Mouse (Mus musculus) CD8-positive naive resting alpha-beta T cell, adult 2 months (primary cell): Measurements from ENCODE around the gene Pik3r6.

Source experiments
- DNase-seq, 2 experiments: peaks; one replicate each; pipeline ENCODE4 v3.0.0; 2022; ENCODE audit warnings: low read depth in 2 of 2, low spot score in 2 of 2

The Pik3r6 gene

GRCm38 (mm10) chr11:68579462-68579881 is 76.7 kb downstream of the Pik3r6 start:
- no peak for DNase-seq

- no peak for DNase-seq
These were observed 77.7 kb downstream of the Pik3r6 start for GRCm38 (mm10) chr11:68580566-68580965.

GRCm38 (mm10) chr11:68583225-68583624 is 80.4 kb downstream of the Pik3r6 start:
- DNase-seq, result no peak

- DNase-seq, result no peak
These were observed 81.2 kb downstream of the Pik3r6 start for GRCm38 (mm10) chr11:68583906-68584480.

GRCm38 (mm10) chr11:68585890-68586289 is 83.1 kb downstream of the Pik3r6 start:
- DNase-seq, result no peak

- no peak for DNase-seq
These were observed 83.9 kb downstream of the Pik3r6 start, which contains the start of gene Ccdc42 for GRCm38 (mm10) chr11:68586721-68587120. Ccdc42 (plus strand) TSS chr11:68587021.

- DNase-seq, result peak; percentile 11 to 38
These were observed 86.4 kb downstream of the Pik3r6 start for GRCm38 (mm10) chr11:68589055-68589809.

GRCm38 (mm10) chr11:68591708-68592107 is 88.9 kb downstream of the Pik3r6 start:
- no peak for DNase-seq

- no peak for DNase-seq
These were observed 90.4 kb downstream of the Pik3r6 start for GRCm38 (mm10) chr11:68593247-68593646.

GRCm38 (mm10) chr11:68597912-68598311 is 95.1 kb downstream of the Pik3r6 start:
- no peak for DNase-seq

GRCm38 (mm10) chr11:68600551-68601021 is 97.8 kb downstream of the Pik3r6 start:
- DNase-seq, result no peak

- DNase-seq, result no peak
These were observed 98.7 kb downstream of the Pik3r6 start for GRCm38 (mm10) chr11:68601486-68601991.
